Mouse (Mus musculus) monocyte, adult 2 months (primary cell): ENCODE data around the gene Rgl1.

Source experiments
- DNase-seq, 2 experiments: peaks; one replicate each; pipeline ENCODE4 v3.0.0; 2022; ENCODE audit warnings: low spot score in 2 of 2, low read depth in 1 of 2

Gene Rgl1

GRCm38 (mm10) chr1:152618381-152618780 is 147.8 kb downstream of the Rgl1 start:
- no peak for DNase-seq

- no peak for DNase-seq
Observed at GRCm38 (mm10) chr1:152617745-152618342, 148.3 kb downstream of the Rgl1 start.

GRCm38 (mm10) chr1:152616777-152617057 is 149.4 kb downstream of the Rgl1 start:
- DNase-seq: no peak

GRCm38 (mm10) chr1:152615987-152616776 is 150.0 kb downstream of the Rgl1 start:
- DNase-seq: no peak

GRCm38 (mm10) chr1:152614743-152615380 is 151.3 kb downstream of the Rgl1 start:
- no peak for DNase-seq

- no peak for DNase-seq
Observed at GRCm38 (mm10) chr1:152613158-152613857, 152.8 kb downstream of the Rgl1 start.

GRCm38 (mm10) chr1:152612535-152613157 is 153.5 kb downstream of the Rgl1 start:
- DNase-seq: no peak

- no peak for DNase-seq
Observed at GRCm38 (mm10) chr1:152609547-152609946, 156.6 kb downstream of the Rgl1 start.

GRCm38 (mm10) chr1:152609006-152609405 is 157.1 kb downstream of the Rgl1 start:
- DNase-seq: no peak

- no peak for DNase-seq
Observed at GRCm38 (mm10) chr1:152607765-152608164, 158.4 kb downstream of the Rgl1 start.

GRCm38 (mm10) chr1:152606727-152607126 is 159.4 kb downstream of the Rgl1 start:
- no peak for DNase-seq

GRCm38 (mm10) chr1:152605895-152606625 is 160.1 kb downstream of the Rgl1 start:
- no peak for DNase-seq

- DNase-seq: no peak
Observed at GRCm38 (mm10) chr1:152604147-152604546, 162.0 kb downstream of the Rgl1 start.

GRCm38 (mm10) chr1:152603628-152604027 is 162.5 kb downstream of the Rgl1 start:
- DNase-seq: no peak

- no peak for DNase-seq
Observed at GRCm38 (mm10) chr1:152600494-152600893, 165.7 kb downstream of the Rgl1 start.

GRCm38 (mm10) chr1:152599347-152599746 is 166.8 kb downstream of the Rgl1 start:
- no peak for DNase-seq

- DNase-seq: no peak
Observed at GRCm38 (mm10) chr1:152594690-152595089, 171.5 kb downstream of the Rgl1 start.

GRCm38 (mm10) chr1:152593831-152594549 is 172.2 kb downstream of the Rgl1 start:
- no peak for DNase-seq

GRCm38 (mm10) chr1:152593382-152593781 is 172.8 kb downstream of the Rgl1 start:
- no peak for DNase-seq

GRCm38 (mm10) chr1:152592609-152593008 is 173.5 kb downstream of the Rgl1 start:
- DNase-seq: no peak
